Mouse (Mus musculus): Measurements from ENCODE around the gene Dnm3. TPM values are rescaled to one million over a fixed set of nuclear protein-coding genes. Genes with fewer than 3 reads are reported as not detected.

Gene Dnm3
- total and polyA plus RNA-seq, 3 experiments = 1.5 to 7.8 (median 5.9) TPM

DNA sequence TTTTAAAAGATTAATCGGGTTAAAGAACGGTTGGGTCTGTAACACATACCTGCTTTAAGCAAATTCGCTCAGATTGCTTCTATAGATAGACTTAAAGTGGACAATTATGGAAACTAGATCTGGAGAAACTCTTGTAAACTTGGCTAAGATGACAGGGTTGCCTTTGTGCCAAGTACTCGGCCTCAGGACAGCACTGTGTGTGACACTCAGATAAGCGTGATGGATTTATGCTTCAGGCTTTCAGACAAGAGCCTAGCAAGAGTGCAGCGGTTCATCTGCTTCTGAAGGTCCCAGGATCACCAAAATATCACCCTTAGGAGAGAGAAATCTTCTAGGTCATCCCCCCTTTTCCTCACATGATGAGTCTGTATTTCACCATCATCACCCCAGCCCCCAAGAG lies 277.4 kb downstream of the Dnm3 start:
- no peaks in the 10 kb centered on the region for H3K27me3 ChIP-seq (ENCODE audit: control insufficient read depth, insufficient read depth, low read length)
- H3K4me3 ChIP-seq = no peak overlapping the region
- H3K36me3 ChIP-seq (ENCODE audit: control insufficient read depth, insufficient read depth, low read length) = no peaks in the 10 kb centered on the region
- H3K9ac ChIP-seq (ENCODE audit: low read depth, low read length) = no peak overlapping the region
- peaks cover 1% of the 10 kb centered on the region for H3K4me1 ChIP-seq (ENCODE audit: control insufficient read depth, insufficient read depth, low read length)
- WGBS = 57% methylated on average over 6 of the region's 6 CpGs
- H3K79me2 ChIP-seq (replicated peaks; ENCODE audit: control insufficient read depth, insufficient read depth, low read length) = no peaks in the 10 kb centered on the region
- intact Hi-C loops (cut with DNase I) = loop anchor here (2.0 kb wide), 1 partner anchor 14 kb away; no protein-coding TSS in a partner anchor
- DNase-seq = no peak
- no peak overlapping the region for H3K27ac ChIP-seq
- TF ChIP-seq POLR2A (IDR thresholded peaks at IDR 0.05; ENCODE audit: insufficient read depth, low read depth, low read length) = no peak

DNA sequence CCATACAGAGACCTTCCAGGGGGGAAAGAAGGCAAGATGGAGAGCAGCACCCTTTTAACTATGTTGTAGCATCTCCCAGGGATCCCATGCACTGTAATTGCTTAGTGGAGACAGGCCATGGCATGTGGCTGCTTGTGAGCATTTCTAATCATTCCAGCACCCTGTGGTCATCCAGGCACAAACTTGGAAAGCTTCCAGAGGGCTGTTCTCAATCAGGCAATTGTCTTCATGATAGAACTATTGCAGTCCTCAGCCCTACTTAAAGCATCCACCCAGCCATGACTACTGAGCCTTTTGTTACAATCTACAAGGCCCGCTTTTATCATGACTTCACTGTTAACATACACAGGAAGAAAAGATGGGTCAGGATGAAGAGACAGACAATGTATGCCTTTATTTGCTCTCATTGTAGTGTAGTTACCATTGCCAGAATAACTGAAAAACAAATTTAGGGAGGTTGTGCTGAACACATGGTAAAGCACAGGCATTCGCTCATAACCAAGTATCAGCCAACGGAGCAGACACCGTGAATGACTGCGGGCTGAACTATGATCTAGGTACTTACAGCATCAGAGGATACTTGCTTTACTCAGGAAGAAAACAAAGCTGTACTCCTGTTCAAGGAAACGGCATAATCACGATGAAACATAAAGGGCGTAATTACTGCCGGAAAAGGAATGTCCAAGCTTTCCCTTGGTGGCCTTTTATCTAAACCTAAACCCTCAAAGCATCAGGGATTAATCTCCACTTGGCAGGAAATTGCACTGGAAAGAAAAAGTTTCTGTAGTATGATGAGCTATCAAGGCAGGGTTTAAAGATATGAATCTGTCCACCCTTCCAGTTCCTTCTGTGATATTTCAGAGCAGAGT lies 280.8 kb downstream of the Dnm3 start:
- TF ChIP-seq EP300 (IDR thresholded peaks at IDR 0.05; ENCODE audit: insufficient read depth, low read depth, low read length) (no peak), CTCF (IDR thresholded peaks at IDR 0.05) (no peak), POLR2A (IDR thresholded peaks at IDR 0.05; ENCODE audit: insufficient read depth, low read depth, low read length) (no peak)
- H3K79me2 ChIP-seq (replicated peaks; ENCODE audit: control insufficient read depth, insufficient read depth, low read length) = no peaks in the 10 kb centered on the region
- no peak overlapping the region for H3K4me3 ChIP-seq
- no peaks in the 10 kb centered on the region for H3K36me3 ChIP-seq (ENCODE audit: control insufficient read depth, insufficient read depth, low read length)
- H3K27me3 ChIP-seq (ENCODE audit: control insufficient read depth, insufficient read depth, low read length) = no peaks in the 10 kb centered on the region
- 60% methylated on average over 9 of the region's 9 CpGs for WGBS
- DNase-seq = no peak
- H3K9ac ChIP-seq (ENCODE audit: low read depth, low read length) = no peak overlapping the region
- H3K4me1 ChIP-seq (ENCODE audit: control insufficient read depth, insufficient read depth, low read length) = peaks cover 1% of the 10 kb centered on the region
- no peak overlapping the region for H3K27ac ChIP-seq
- intact Hi-C loops (cut with DNase I) = no loop called here

DNA sequence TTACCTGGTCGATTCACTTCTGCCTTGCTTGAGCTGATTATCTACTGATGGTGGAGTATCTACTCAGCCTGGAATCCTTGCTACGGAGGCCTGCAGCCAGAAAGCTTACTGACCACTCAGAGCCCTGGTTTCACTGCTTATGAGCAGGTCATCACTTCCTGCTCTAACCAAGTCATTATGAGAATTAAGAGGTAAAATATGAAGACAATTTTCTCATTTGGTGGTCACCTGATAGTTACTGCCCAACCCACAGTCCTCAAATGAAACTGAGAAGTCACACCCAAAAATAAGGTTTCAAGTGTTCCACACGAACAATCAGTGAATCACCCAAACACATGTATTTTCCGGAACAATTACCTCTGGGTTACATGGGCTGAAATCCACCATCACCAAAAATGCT lies 289.1 kb downstream of the Dnm3 start:
- peaks cover 22% of the 10 kb centered on the region for H3K4me1 ChIP-seq (ENCODE audit: control insufficient read depth, insufficient read depth, low read length)
- peaks cover 5% of the 10 kb centered on the region for H3K36me3 ChIP-seq (ENCODE audit: control insufficient read depth, insufficient read depth, low read length)
- H3K27me3 ChIP-seq (ENCODE audit: control insufficient read depth, insufficient read depth, low read length) = no peaks in the 10 kb centered on the region
- intact Hi-C loops (cut with DNase I) = no loop called here
- no peak overlapping the region for H3K4me3 ChIP-seq
- WGBS = 94% methylated on average over 4 of the region's 4 CpGs
- H3K79me2 ChIP-seq (replicated peaks; ENCODE audit: control insufficient read depth, insufficient read depth, low read length) = no peaks in the 10 kb centered on the region
- TF ChIP-seq POLR2A (IDR thresholded peaks at IDR 0.05; ENCODE audit: insufficient read depth, low read depth, low read length) (no peak), EP300 (IDR thresholded peaks at IDR 0.05; ENCODE audit: insufficient read depth, low read depth, low read length) (no peak), CTCF (IDR thresholded peaks at IDR 0.05) (no peak)
- H3K27ac ChIP-seq = no peak overlapping the region
- DNase-seq = no peak
- H3K9ac ChIP-seq (ENCODE audit: low read depth, low read length) = no peak overlapping the region

DNA sequence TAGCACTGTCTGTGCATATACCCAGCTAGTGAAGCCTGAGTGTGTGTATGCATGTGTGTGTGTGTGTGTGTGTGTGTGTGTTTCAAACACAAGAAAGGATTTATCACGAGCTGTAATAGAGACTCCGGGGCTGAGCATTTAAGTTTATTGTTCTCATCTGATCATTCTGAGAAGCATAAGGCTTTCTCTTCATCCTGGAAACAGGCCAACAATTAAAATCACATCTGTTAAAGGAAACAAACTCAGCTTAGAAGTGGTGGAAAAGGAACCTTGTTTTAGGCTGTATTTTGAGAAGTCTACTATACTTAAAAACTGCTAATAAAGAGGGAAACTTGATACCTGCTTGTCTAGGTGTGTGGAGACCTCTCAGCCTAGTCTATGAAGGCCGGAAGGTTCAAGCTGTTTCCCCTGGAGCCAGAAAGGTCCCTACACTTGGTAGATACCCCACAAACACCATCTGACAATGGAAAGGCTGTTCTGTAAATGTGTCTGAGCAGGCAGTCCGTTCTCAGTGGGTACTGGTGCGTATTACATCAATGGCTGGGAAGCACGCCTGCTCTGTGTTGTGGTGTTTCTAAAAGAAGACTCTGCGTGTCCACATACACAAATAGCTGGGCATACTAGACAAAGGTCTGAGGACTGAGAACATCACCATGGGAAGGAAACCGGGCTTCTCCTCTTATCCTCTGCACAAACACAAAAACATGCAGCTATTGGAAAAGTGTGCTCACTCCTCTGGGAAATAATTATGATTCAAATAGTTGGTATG lies 290.3 kb downstream of the Dnm3 start:
- Histone ChIP-seq H3K4me3 (no peak overlapping the region), H3K27me3 (ENCODE audit: control insufficient read depth, insufficient read depth, low read length) (no peaks in the 10 kb centered on the region), H3K9ac (ENCODE audit: low read depth, low read length) (no peak overlapping the region), H3K79me2 (replicated peaks; ENCODE audit: control insufficient read depth, insufficient read depth, low read length) (no peaks in the 10 kb centered on the region), H3K36me3 (ENCODE audit: control insufficient read depth, insufficient read depth, low read length) (peaks cover 5% of the 10 kb centered on the region), H3K4me1 (ENCODE audit: control insufficient read depth, insufficient read depth, low read length) (peaks cover 25% of the 10 kb centered on the region), H3K27ac (peak overlapping the region; percentile 68)
- WGBS = 29% methylated on average over 8 of the region's 8 CpGs
- intact Hi-C loops (cut with DNase I) = loop anchor here (2.0 kb wide), 2 partner anchors 13 to 29 kb away; no protein-coding TSS in a partner anchor
- DNase-seq = peak; percentile 29 to 36
- TF ChIP-seq CTCF (IDR thresholded peaks at IDR 0.05) = no peak
- no peak for TF ChIP-seq POLR2A (IDR thresholded peaks at IDR 0.05; ENCODE audit: insufficient read depth, low read depth, low read length)
- TF ChIP-seq EP300 (IDR thresholded peaks at IDR 0.05; ENCODE audit: insufficient read depth, low read depth, low read length) = no peak

DNA sequence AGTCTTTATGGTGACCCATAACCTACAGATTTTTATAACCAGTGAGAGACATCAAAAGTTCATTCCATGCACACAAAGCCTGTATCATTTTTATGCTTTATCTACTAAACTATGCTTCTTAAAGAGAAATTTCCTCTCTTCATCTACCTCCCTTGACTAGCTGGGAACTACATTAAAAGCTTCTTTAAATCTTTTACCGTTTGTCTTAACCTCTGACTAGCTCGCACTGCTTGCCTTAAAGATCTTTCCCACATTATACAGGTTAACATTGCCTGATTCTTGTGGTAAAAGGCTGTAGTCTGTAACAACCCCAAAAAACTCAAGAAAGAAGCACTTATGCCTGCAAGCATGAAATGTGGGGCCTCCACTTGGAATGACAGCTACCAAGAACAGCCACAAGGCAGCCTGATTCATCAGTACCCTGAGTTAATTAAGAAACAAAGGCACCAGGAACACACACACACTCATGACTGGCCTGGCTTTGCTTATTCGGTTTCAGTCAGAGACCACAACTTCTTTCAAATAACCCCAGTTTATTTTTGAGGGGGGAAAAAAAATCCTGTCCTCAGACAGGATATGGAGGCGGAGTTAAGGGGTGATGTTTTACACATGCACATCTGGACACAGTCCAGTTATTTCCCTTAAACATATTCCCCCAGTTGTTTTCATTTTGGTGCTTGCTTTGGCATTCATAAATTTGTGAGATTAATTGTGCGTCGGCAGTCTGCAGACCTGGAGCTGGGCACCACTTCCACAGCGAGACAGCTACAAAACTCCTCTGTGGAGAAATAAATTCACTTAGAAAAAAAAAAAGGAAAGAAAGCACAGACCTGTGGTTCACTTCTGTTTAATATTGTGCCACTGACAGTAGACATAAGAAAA lies 291.1 kb downstream of the Dnm3 start:
- no peaks in the 10 kb centered on the region for H3K79me2 ChIP-seq (replicated peaks; ENCODE audit: control insufficient read depth, insufficient read depth, low read length)
- H3K27ac ChIP-seq = peak overlapping the region; percentile 68
- H3K9ac ChIP-seq (ENCODE audit: low read depth, low read length) = no peak overlapping the region; the same call in 1 of the 2 replicates
- WGBS = 37% methylated on average over 7 of the region's 7 CpGs
- no peak for TF ChIP-seq EP300 (IDR thresholded peaks at IDR 0.05; ENCODE audit: insufficient read depth, low read depth, low read length)
- no peak for TF ChIP-seq CTCF (IDR thresholded peaks at IDR 0.05)
- no peak for TF ChIP-seq POLR2A (IDR thresholded peaks at IDR 0.05; ENCODE audit: insufficient read depth, low read depth, low read length)
- intact Hi-C loops (cut with DNase I) = loop anchor here (2.0 kb wide), 2 partner anchors 14 to 30 kb away; no protein-coding TSS in a partner anchor
- H3K27me3 ChIP-seq (ENCODE audit: control insufficient read depth, insufficient read depth, low read length) = no peaks in the 10 kb centered on the region
- DNase-seq = no peak
- peaks cover 25% of the 10 kb centered on the region for H3K4me1 ChIP-seq (ENCODE audit: control insufficient read depth, insufficient read depth, low read length)
- peaks cover 5% of the 10 kb centered on the region for H3K36me3 ChIP-seq (ENCODE audit: control insufficient read depth, insufficient read depth, low read length)
- no peak overlapping the region for H3K4me3 ChIP-seq

Data from heart, adult 2 months (tissue).